Comparison of ENCODE assay signal across 11 mouse cellular contexts in genomic region chr10:67654518-67654917, GRCm38 (mm10).
"Had no signal": no experiment of that assay in that cellular context is flagged by ENCODE, and none has a peak within 500 bp of the region (broad histone marks: within the 10 kb centered on the region; RNA-seq: fewer than 3 reads in every experiment).

No protein-coding gene starts in this region.

- DNase-seq: kidney, adult 8-10 months; kidney, postnatal 4 days; liver; liver, embryonic 13.5 days; liver, postnatal 0 days; thymus, adult 2 months; thymus, postnatal 25 days had no signal

- H3K36me3 ChIP-seq: intestine, embryonic 15.5 days; limb, embryonic 12.5 days; liver, embryonic 13.5 days; midbrain, embryonic 13.5 days had no signal

- H3K9ac ChIP-seq: intestine, embryonic 15.5 days; limb, embryonic 12.5 days; liver, embryonic 13.5 days; liver, postnatal 0 days; midbrain, embryonic 13.5 days had no signal

- H3K9me3 ChIP-seq: intestine, embryonic 15.5 days; limb, embryonic 12.5 days; liver, embryonic 13.5 days; midbrain, embryonic 13.5 days had no signal

- ATAC-seq: intestine, embryonic 15.5 days; liver, postnatal 0 days; midbrain, embryonic 13.5 days had no signal

- H3K4me2 ChIP-seq: intestine, embryonic 15.5 days; limb, embryonic 12.5 days; liver, embryonic 13.5 days; midbrain, embryonic 13.5 days had no signal

- H3K27ac ChIP-seq: intestine, embryonic 15.5 days; layer of hippocampus, adult 2 months; limb, embryonic 12.5 days; liver, embryonic 13.5 days; midbrain, embryonic 13.5 days had no signal

- H3K27me3 ChIP-seq: intestine, embryonic 15.5 days; limb, embryonic 12.5 days; liver, embryonic 13.5 days; midbrain, embryonic 13.5 days had no signal

- H3K4me1 ChIP-seq: intestine, embryonic 15.5 days; limb, embryonic 12.5 days; liver, embryonic 13.5 days; midbrain, embryonic 13.5 days had no signal

- H3K4me3 ChIP-seq: intestine, embryonic 15.5 days; layer of hippocampus, adult 2 months; limb, embryonic 12.5 days; liver, embryonic 13.5 days; midbrain, embryonic 13.5 days had no signal
